In the genomic region with DNA sequence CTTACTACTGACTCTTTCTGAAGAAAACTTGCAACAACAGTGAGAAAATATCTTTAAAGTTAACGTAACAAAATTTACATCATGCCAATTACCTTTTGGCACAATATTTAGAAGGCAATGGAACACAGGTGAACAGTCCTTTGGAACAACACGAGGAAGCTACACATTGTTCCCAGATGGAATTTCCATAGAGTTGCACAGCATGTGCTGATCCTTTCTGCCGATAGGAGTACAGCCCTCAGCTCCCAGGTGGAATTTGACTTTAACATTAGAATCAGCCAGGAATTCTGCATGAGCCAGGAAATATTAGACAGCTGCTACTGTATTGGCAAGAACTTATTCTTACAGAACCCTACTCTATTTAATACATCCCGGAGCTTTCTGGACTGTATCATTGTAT, we compare ENCODE assay signal across 32 mouse cellular contexts.
"Had no signal": no experiment of that assay in that cellular context is flagged by ENCODE, and none has a peak within 500 bp of the region (broad histone marks: within the 10 kb centered on the region; RNA-seq: fewer than 3 reads in every experiment).

No protein-coding gene starts in this region.

- H3K36me3 ChIP-seq: limb, embryonic 10.5 days; limb, embryonic 12.5 days; limb, embryonic 13.5 days; limb, embryonic 15.5 days; liver, embryonic 12.5 days; liver, embryonic 13.5 days; liver, embryonic 15.5 days; lung, embryonic 15.5 days; midbrain, embryonic 12.5 days; midbrain, embryonic 13.5 days; midbrain, embryonic 15.5 days; neural tube, embryonic 12.5 days; neural tube, embryonic 13.5 days had no signal

- H3K4me2 ChIP-seq: limb, embryonic 12.5 days; limb, embryonic 13.5 days; limb, embryonic 15.5 days; liver, embryonic 11.5 days; liver, embryonic 12.5 days; liver, embryonic 13.5 days; liver, embryonic 15.5 days; lung, embryonic 14.5 days; lung, embryonic 15.5 days; midbrain, embryonic 11.5 days; midbrain, embryonic 12.5 days; midbrain, embryonic 13.5 days; midbrain, embryonic 15.5 days; neural tube, embryonic 12.5 days; neural tube, embryonic 13.5 days had no signal

- H3K4me3 ChIP-seq: limb, embryonic 10.5 days; limb, embryonic 12.5 days; limb, embryonic 13.5 days; limb, embryonic 15.5 days; liver, embryonic 12.5 days; liver, embryonic 13.5 days; liver, embryonic 15.5 days; lung, embryonic 15.5 days; megakaryocyte, embryonic 14.5 days; midbrain, embryonic 12.5 days; midbrain, embryonic 13.5 days; midbrain, embryonic 15.5 days; myocyte; neural tube, embryonic 12.5 days; neural tube, embryonic 13.5 days had no signal

- DNase-seq: left cerebral cortex, postnatal 4 days; liver; liver, embryonic 13.5 days; liver, postnatal 0 days; lung, adult 18-20 months; lung, adult 2 months; lung, embryonic 14.5 days; lung, postnatal 10 days; lung, postnatal 14 days; lung, postnatal 36 days; lung, postnatal 4 days; midbrain, embryonic 14.5 days had no signal

- H3K27ac ChIP-seq: limb, embryonic 10.5 days; limb, embryonic 12.5 days; limb, embryonic 13.5 days; limb, embryonic 15.5 days; liver, embryonic 12.5 days; liver, embryonic 13.5 days; liver, embryonic 14.5 days; liver, embryonic 15.5 days; lung, embryonic 15.5 days; macrophage; midbrain, embryonic 12.5 days; midbrain, embryonic 13.5 days; midbrain, embryonic 15.5 days; neural tube, embryonic 12.5 days; neural tube, embryonic 13.5 days had no signal

- H3K27me3 ChIP-seq: limb, embryonic 12.5 days; limb, embryonic 13.5 days; limb, embryonic 15.5 days; liver, embryonic 12.5 days; liver, embryonic 13.5 days; liver, embryonic 15.5 days; lung, embryonic 15.5 days; megakaryocyte, embryonic 14.5 days; midbrain, embryonic 12.5 days; midbrain, embryonic 13.5 days; midbrain, embryonic 15.5 days; neural tube, embryonic 12.5 days; neural tube, embryonic 13.5 days had no signal

- ATAC-seq: liver, embryonic 12.5 days; liver, postnatal 0 days; lung, postnatal 0 days; midbrain, embryonic 13.5 days; midbrain, embryonic 15.5 days; midbrain, embryonic 16.5 days had no signal

- H3K9ac ChIP-seq: limb, embryonic 12.5 days; limb, embryonic 13.5 days; limb, embryonic 15.5 days; liver, embryonic 12.5 days; liver, embryonic 13.5 days; liver, embryonic 14.5 days; liver, embryonic 15.5 days; liver, postnatal 0 days; lung, embryonic 14.5 days; lung, embryonic 15.5 days; midbrain, embryonic 12.5 days; midbrain, embryonic 13.5 days; midbrain, embryonic 15.5 days; neural tube, embryonic 12.5 days; neural tube, embryonic 13.5 days had no signal

- H3K9me3 ChIP-seq: limb, embryonic 10.5 days; limb, embryonic 12.5 days; limb, embryonic 13.5 days; limb, embryonic 15.5 days; liver, embryonic 12.5 days; liver, embryonic 15.5 days; lung, embryonic 15.5 days; midbrain, embryonic 12.5 days; midbrain, embryonic 13.5 days; midbrain, embryonic 15.5 days; neural tube, embryonic 12.5 days; neural tube, embryonic 13.5 days had no signal

- H3K4me1 ChIP-seq: limb, embryonic 10.5 days; limb, embryonic 12.5 days; limb, embryonic 13.5 days; limb, embryonic 15.5 days; liver, embryonic 12.5 days; liver, embryonic 13.5 days; liver, embryonic 15.5 days; lung, embryonic 15.5 days; megakaryocyte, embryonic 14.5 days; midbrain, embryonic 12.5 days; midbrain, embryonic 13.5 days; midbrain, embryonic 15.5 days; neural tube, embryonic 12.5 days; neural tube, embryonic 13.5 days had no signal
